Mouse (Mus musculus) testis, adult 2 months (tissue): ENCODE data around the gene Klrb1. TPM values are rescaled to one million over a fixed set of nuclear protein-coding genes. Genes with fewer than 3 reads are reported as not detected.

ENCODE experiments used
- H3K27ac ChIP-seq: fragments of 200-500 bp; 2 replicates; pipeline ENCODE4 v1.5.1; 2012; ENCODE audit warnings: low read depth, low read length; ENCODE audit not compliant: control insufficient read depth, insufficient read depth
- H3K27me3 ChIP-seq: fragments of 200-500 bp; 2 replicates; pipeline ENCODE4 v1.6.1; 2012; ENCODE audit warnings: mild to moderate bottlenecking, low read length, moderate library complexity; ENCODE audit not compliant: control insufficient read depth, insufficient read depth
- H3K36me3 ChIP-seq: fragments of 200-500 bp; 2 replicates; pipeline ENCODE4 v1.6.1; 2012; ENCODE audit warnings: mild to moderate bottlenecking, low read length; ENCODE audit not compliant: control insufficient read depth, insufficient read depth
- H3K4me1 ChIP-seq: fragments of 200-500 bp; 2 replicates; pipeline ENCODE4 v1.6.1; 2012; ENCODE audit warnings: low read length; ENCODE audit not compliant: control insufficient read depth, insufficient read depth
- H3K4me3 ChIP-seq: fragments of 200-500 bp; 2 replicates; pipeline ENCODE4 v1.5.1; 2012; ENCODE audit warnings: low read depth, mild to moderate bottlenecking, low read length, moderate library complexity, mixed read lengths; ENCODE audit not compliant: control insufficient read depth
- CTCF ChIP-seq: fragments of 200-500 bp; IDR thresholded peaks from 2 replicates; pipeline ENCODE4 v1.5.1; 2012; ENCODE audit warnings: low read depth, mild to moderate bottlenecking, inconsistent platforms, low read length, moderate library complexity; ENCODE audit not compliant: control insufficient read depth, insufficient read depth, insufficient replicate concordance
- POLR2A ChIP-seq: fragments of 200-500 bp; IDR thresholded peaks from 2 replicates; pipeline ENCODE4 v1.6.1; 2012; ENCODE audit warnings: low read depth, mild to moderate bottlenecking, inconsistent platforms, low read length, moderate library complexity; ENCODE audit not compliant: control insufficient read depth
- polyA plus RNA-seq: library from polyadenylated mRNA; depleted of rRNA; stranded (reverse); fragments of >200 nt; gene quantifications from 2 replicates; pipeline ENCODE4 v1.2.3, GENCODE M21; 2012

The Klrb1 gene
- polyA plus RNA-seq, 1 experiment = 37.2 TPM

DNA sequence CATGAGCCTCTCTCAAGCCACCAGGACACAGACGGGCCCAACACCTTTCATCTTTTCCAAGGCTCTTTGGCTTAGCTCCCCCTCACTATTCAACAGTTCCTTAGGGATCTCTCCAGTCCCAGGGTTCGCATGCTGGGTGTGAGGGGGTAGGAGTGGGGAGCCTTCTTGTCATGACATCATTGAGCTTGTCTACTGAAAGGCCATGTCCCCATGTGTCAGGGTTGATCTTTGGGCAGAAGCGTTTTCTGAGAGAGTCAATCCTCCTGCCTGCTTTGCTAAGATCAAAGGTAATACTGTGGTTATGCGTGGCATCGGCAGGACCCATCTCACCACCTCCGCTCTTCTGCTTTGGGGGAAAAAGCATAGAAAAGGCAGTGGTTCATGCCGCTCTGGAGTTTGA lies 14.6 kb upstream of the Klrb1 start:
- Histone ChIP-seq H3K27me3 (no peaks in the 10 kb centered on the region), H3K27ac (no peak overlapping the region), H3K4me1 (no peaks in the 10 kb centered on the region), H3K36me3 (no peaks in the 10 kb centered on the region), H3K4me3 (no peak overlapping the region)
- TF ChIP-seq CTCF = no peak

DNA sequence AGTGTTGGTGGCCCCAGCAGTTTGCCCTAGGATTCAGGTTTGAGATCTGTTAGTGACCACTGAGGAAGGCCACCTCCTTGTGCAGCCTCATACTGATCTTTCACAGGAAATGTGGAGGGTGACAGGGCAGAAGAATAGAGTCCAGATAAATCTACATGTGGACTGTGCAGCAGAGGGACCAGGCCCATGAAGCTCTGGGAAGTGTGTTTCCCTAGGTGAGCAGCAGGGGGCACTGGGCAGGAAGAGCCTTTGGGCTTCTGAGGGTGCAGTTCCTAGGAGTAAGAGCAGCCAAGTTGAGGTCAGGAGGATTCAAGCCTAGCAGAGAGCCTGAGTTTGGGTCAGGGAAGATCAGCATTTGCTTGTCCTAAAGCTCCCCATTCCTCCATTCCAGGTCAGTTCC lies 13.2 kb upstream of the Klrb1 start:
- Histone ChIP-seq H3K27ac (no peak overlapping the region), H3K27me3 (no peaks in the 10 kb centered on the region), H3K36me3 (no peaks in the 10 kb centered on the region), H3K4me3 (no peak overlapping the region), H3K4me1 (no peaks in the 10 kb centered on the region)
- TF ChIP-seq POLR2A = no peak
- peak; percentile 28; the same call in 1 of the 2 replicates for TF ChIP-seq CTCF

DNA sequence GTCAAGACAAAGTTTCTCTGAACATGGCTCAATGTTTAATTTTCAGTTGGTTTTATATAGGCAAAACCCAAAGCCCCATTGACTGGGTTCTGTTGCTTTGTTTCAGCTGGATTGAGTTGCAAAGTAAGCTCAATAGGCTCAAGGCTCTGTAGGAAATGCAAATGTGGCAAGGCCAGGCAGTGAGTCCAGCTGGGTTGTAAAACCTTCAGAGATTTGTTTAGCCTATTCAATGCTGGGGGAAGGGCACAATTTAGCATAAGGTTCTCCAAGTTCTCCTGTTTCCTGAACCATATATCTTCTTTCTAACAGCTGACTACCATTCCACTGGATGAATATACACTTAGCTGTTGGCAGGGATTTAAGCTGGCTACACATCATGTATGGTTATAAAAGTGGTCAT lies 12.0 kb upstream of the Klrb1 start:
- H3K36me3 ChIP-seq = no peaks in the 10 kb centered on the region
- no peaks in the 10 kb centered on the region for H3K4me1 ChIP-seq
- no peak overlapping the region for H3K27ac ChIP-seq
- H3K27me3 ChIP-seq = no peaks in the 10 kb centered on the region
- TF ChIP-seq POLR2A (no peak), CTCF (no peak)
- H3K4me3 ChIP-seq = no peak overlapping the region

DNA sequence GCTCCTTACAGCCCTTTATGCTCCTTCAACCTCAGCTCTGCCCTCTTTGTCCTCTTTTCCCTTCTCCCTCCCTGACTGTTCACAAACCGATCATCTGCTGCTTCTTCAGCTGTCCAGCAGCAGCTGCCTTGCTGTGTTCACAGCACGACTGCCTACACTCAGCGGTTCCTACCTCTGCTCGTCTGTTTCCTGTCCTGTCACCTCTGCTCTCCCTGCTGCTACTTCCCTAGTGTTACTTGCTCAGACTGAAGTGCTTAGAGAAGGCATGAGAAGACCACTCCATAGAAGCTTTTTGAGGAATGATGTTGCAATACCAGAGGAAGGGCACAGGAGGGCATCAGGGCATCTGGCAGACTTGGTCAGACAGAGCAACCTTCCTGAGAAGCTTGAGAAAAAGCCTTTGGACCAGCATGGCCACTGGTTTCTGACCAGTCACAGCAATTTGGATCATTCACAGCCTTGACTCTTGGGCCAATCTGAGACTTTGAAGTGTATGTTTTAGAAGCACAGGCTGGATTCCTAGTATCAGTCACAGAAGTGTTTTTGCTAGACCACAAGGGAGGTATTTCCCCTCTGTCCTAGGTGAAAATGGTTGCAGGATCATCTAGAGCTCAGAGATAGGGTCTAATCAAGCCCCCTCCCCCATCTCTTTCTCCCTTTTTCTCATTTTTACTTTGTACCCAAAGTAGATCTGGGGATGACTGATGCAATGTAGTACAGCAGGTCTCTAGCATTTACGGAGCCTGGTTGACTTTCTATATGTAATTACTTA lies 11.2 kb upstream of the Klrb1 start:
- no peaks in the 10 kb centered on the region for H3K4me1 ChIP-seq
- no peak overlapping the region for H3K27ac ChIP-seq
- H3K27me3 ChIP-seq = no peaks in the 10 kb centered on the region
- TF ChIP-seq POLR2A (no peak), CTCF (no peak)
- H3K36me3 ChIP-seq = no peaks in the 10 kb centered on the region
- H3K4me3 ChIP-seq = no peak overlapping the region

DNA sequence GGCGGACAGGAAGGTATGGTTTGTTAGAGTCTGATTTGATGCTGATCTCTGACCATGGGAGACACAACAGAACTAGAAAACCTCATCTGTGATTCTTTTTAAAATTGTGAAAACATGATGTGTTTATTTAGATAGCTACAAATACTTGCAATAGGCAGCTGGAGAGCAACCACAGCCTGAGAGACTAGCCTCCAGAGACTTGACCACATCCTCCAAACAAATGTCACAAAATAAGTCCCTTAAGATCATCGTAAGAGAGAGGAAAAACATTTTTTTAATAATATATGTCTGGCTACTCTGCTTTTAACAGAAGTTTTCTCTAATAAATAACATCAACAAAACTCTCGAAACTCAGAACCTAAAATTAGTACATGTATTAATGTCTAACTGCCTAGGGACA lies 9.2 kb upstream of the Klrb1 start:
- H3K4me1 ChIP-seq = no peaks in the 10 kb centered on the region
- H3K4me3 ChIP-seq = no peak overlapping the region
- H3K27me3 ChIP-seq = no peaks in the 10 kb centered on the region
- no peaks in the 10 kb centered on the region for H3K36me3 ChIP-seq
- TF ChIP-seq CTCF (no peak), POLR2A (no peak)
- H3K27ac ChIP-seq = no peak overlapping the region

DNA sequence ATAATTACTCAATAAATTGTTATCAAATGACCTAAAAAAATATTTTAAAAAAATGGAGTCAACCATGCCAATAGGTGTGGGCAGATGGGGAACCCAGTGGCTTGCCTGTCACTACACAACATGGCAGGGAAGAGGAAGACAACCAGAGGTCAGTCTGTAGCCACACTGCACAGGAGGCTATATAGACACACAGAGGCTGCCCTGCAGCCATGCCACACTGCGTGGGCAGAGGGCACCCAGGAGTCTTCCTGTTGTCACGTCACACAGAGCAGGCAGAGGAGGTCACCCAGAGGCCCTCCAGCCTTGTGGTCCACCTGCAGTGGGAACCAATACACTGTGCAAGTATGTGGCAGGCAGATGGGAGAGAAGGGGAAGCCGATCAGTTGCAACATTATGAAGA lies 21.2 kb downstream of the Klrb1 start:
- H3K36me3 ChIP-seq = no peaks in the 10 kb centered on the region
- no peak for TF ChIP-seq POLR2A
- no peak for TF ChIP-seq CTCF
- no peaks in the 10 kb centered on the region for H3K27me3 ChIP-seq
- no peaks in the 10 kb centered on the region for H3K4me1 ChIP-seq
- H3K4me3 ChIP-seq = no peak overlapping the region
- H3K27ac ChIP-seq = no peak overlapping the region

DNA sequence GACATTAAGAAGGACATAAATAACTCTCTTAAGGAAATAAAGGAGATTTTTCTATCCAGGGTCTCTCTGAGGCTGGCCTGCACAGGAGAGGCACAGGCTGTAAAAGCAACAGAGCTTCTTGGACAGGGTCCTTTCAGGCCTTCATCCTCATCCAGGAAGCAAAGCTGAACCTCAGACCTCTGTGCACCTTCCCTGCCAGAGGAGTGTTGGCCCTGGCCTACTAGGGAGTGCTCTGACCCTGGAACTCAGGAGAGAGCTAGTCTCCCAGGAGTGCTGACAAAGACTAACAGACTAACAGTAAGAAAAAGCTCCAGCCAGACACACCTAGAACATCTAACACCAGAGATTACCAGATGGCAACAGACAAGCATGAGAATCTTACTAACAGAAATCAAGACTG lies 43.3 kb downstream of the Klrb1 start:
- TF ChIP-seq POLR2A = no peak
- H3K36me3 ChIP-seq = no peaks in the 10 kb centered on the region
- H3K4me3 ChIP-seq = no peak overlapping the region
- H3K27me3 ChIP-seq = no peaks in the 10 kb centered on the region
- no peaks in the 10 kb centered on the region for H3K4me1 ChIP-seq
- no peak overlapping the region for H3K27ac ChIP-seq

DNA sequence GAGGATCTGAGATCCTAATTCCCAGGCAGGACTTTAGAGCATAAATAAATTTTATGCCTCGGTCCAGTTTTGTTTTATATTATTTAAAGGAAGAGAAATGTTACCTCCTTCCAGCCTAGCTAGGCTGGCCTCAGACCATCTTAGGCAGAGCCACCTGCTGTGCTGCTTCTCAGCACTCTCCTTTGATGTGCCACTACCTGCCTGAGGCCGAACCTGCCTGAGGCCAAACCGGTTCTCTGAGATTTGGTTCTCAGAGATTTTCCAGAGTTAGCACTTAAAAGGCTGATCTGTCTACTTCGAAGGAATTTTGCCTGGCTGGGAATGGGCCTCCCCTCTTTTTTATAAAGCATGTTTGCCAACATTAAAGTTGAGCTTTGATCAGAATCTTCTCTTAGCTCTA lies 52.9 kb downstream of the Klrb1 start:
- Histone ChIP-seq H3K4me1 (no peaks in the 10 kb centered on the region), H3K36me3 (no peaks in the 10 kb centered on the region), H3K27me3 (no peaks in the 10 kb centered on the region), H3K27ac (no peak overlapping the region), H3K4me3 (no peak overlapping the region)
- TF ChIP-seq POLR2A (no peak), CTCF (no peak)
